Mouse (Mus musculus): ENCODE measurements at regions not wholly inside any gene's neighbourhood (a gene's known extent, or its start where the extent isn't known, plus 50 kb on each side); places are given as distances from the start of the nearest gene placed in this dataset.
"Not testable (repeated sequence)": the region's sequence is repeated elsewhere in the genome, so short reads cannot be mapped to it uniquely, and the experiment has no call there.

- H3K4me3 ChIP-seq: no peak overlapping the region
- peak overlapping the region; percentile 69 for H3K4me2 ChIP-seq (ENCODE audit: low read depth)
- no peak for TF ChIP-seq MAX (IDR thresholded peaks at IDR 0.05; ENCODE audit: low read depth)
- no peak for TF ChIP-seq USF1 (IDR thresholded peaks at IDR 0.05; ENCODE audit: low read depth)
- peak; percentile 62 to 76 (median 66) for TF ChIP-seq MYOD1 (IDR thresholded peaks at IDR 0.05; ENCODE audit: control insufficient read depth in 1 of 3, insufficient read length in 2 of 3, low read depth in 2 of 3)
- TF ChIP-seq POLR2AphosphoS2 (IDR thresholded peaks at IDR 0.05; ENCODE audit: insufficient read length, low read depth): no peak
- no peak for TF ChIP-seq REST (IDR thresholded peaks at IDR 0.05; ENCODE audit: insufficient read depth, insufficient read length)
- no peak for TF ChIP-seq TCF3 (IDR thresholded peaks at IDR 0.05; ENCODE audit: insufficient read length, low read depth)
- TF ChIP-seq CEBPB (IDR thresholded peaks at IDR 0.05; ENCODE audit: insufficient read depth, poor library complexity, severe bottlenecking): peak; percentile 95
- no peak for TF ChIP-seq SRF (IDR thresholded peaks at IDR 0.05; ENCODE audit: control insufficient read depth, insufficient read length, low read depth)
- peak; percentile 16 for TF ChIP-seq POLR2A (IDR thresholded peaks at IDR 0.05; ENCODE audit: insufficient read length, low read depth)
- peak in 2 of 3 experiments; percentile 30 to 53 for TF ChIP-seq MYOG (IDR thresholded peaks at IDR 0.05; ENCODE audit: control insufficient read depth in 1 of 3, insufficient read depth in 1 of 3, insufficient read length in 2 of 3, low read depth in 2 of 3)
- TF ChIP-seq TCF12 (IDR thresholded peaks at IDR 0.05; ENCODE audit: insufficient read depth, poor library complexity, severe bottlenecking): peak; percentile 71
- TF ChIP-seq E2F4 (IDR thresholded peaks at IDR 0.05; ENCODE audit: insufficient read depth): no peak
- H3K27me3 ChIP-seq (ENCODE audit: control insufficient read depth, insufficient read depth, insufficient read length): no peaks in the 10 kb centered on the region
- H3ac ChIP-seq (ENCODE audit: control insufficient read depth, insufficient read length): no peak overlapping the region
- H3K79me2 ChIP-seq (ENCODE audit: control insufficient read depth, insufficient read depth): no peaks in the 10 kb centered on the region
- H3K36me3 ChIP-seq (ENCODE audit: control insufficient read depth, insufficient read depth): no peaks in the 10 kb centered on the region
Measured at GRCm38 (mm10) chr15:3707089-3708078, 124.1 kb upstream of the Ghr start.

GRCm38 (mm10) chr15:3699234-3699814, 116.0 kb upstream of the Ghr start:
- no peaks in the 10 kb centered on the region for H3K27me3 ChIP-seq (ENCODE audit: control insufficient read depth, insufficient read depth, insufficient read length)
- no peaks in the 10 kb centered on the region for H3K79me2 ChIP-seq (ENCODE audit: control insufficient read depth, insufficient read depth)
- no peaks in the 10 kb centered on the region for H3K36me3 ChIP-seq (ENCODE audit: control insufficient read depth, insufficient read depth)
- no peak overlapping the region for H3K4me2 ChIP-seq (ENCODE audit: low read depth)
- H3ac ChIP-seq (ENCODE audit: control insufficient read depth, insufficient read length): no peak overlapping the region
- no peak overlapping the region for H3K4me3 ChIP-seq
- TF ChIP-seq TCF3 (IDR thresholded peaks at IDR 0.05; ENCODE audit: insufficient read length, low read depth) (no peak), MYOD1 (IDR thresholded peaks at IDR 0.05; ENCODE audit: control insufficient read depth in 1 of 3, insufficient read length in 2 of 3, low read depth in 2 of 3) (no peak), E2F4 (IDR thresholded peaks at IDR 0.05; ENCODE audit: insufficient read depth) (no peak), POLR2A (IDR thresholded peaks at IDR 0.05; ENCODE audit: insufficient read length, low read depth) (no peak), REST (IDR thresholded peaks at IDR 0.05; ENCODE audit: insufficient read depth, insufficient read length) (no peak), MAX (IDR thresholded peaks at IDR 0.05; ENCODE audit: low read depth) (no peak), USF1 (IDR thresholded peaks at IDR 0.05; ENCODE audit: low read depth) (no peak), MYOG (IDR thresholded peaks at IDR 0.05; ENCODE audit: control insufficient read depth in 1 of 3, insufficient read depth in 1 of 3, insufficient read length in 2 of 3, low read depth in 2 of 3) (no peak), SRF (IDR thresholded peaks at IDR 0.05; ENCODE audit: control insufficient read depth, insufficient read length, low read depth) (no peak), POLR2AphosphoS2 (IDR thresholded peaks at IDR 0.05; ENCODE audit: insufficient read length, low read depth) (no peak), CEBPB (IDR thresholded peaks at IDR 0.05; ENCODE audit: insufficient read depth, poor library complexity, severe bottlenecking) (no peak), TCF12 (IDR thresholded peaks at IDR 0.05; ENCODE audit: insufficient read depth, poor library complexity, severe bottlenecking) (no peak)

DNA sequence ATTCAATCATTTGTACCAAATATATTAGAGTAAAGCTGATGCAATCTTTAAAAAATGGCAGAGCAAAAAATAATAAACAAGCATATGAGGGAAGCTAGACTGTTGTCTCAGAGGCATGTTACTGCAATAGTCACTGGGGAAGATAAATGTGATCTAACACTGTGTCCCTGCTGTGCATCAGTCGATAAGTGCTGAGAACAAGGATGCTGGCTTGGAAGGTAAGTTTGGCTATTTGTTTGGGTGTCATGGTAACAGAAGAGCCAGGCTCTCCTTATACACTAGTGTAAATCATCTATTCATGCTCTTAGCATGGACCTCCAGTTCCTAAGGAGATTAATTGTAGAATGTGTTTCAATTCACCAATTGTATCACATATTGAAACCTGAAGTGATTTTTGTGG, 102.0 kb upstream of the Ghr start:
- Histone ChIP-seq H3K4me2 (ENCODE audit: low read depth) (no peak overlapping the region), H3K27me3 (ENCODE audit: control insufficient read depth, insufficient read depth, insufficient read length) (no peaks in the 10 kb centered on the region), H3K4me3 (no peak overlapping the region), H3ac (ENCODE audit: control insufficient read depth, insufficient read length) (no peak overlapping the region), H3K36me3 (ENCODE audit: control insufficient read depth, insufficient read depth) (no peaks in the 10 kb centered on the region), H3K79me2 (ENCODE audit: control insufficient read depth, insufficient read depth) (no peaks in the 10 kb centered on the region)
- TF ChIP-seq MYOG (IDR thresholded peaks at IDR 0.05; ENCODE audit: control insufficient read depth in 1 of 3, insufficient read depth in 1 of 3, insufficient read length in 2 of 3, low read depth in 2 of 3) (no peak), TCF3 (IDR thresholded peaks at IDR 0.05; ENCODE audit: insufficient read length, low read depth) (no peak), POLR2AphosphoS2 (IDR thresholded peaks at IDR 0.05; ENCODE audit: insufficient read length, low read depth) (no peak), USF1 (IDR thresholded peaks at IDR 0.05; ENCODE audit: low read depth) (no peak), CEBPB (IDR thresholded peaks at IDR 0.05; ENCODE audit: insufficient read depth, poor library complexity, severe bottlenecking) (no peak), REST (IDR thresholded peaks at IDR 0.05; ENCODE audit: insufficient read depth, insufficient read length) (no peak), E2F4 (IDR thresholded peaks at IDR 0.05; ENCODE audit: insufficient read depth) (no peak), SRF (IDR thresholded peaks at IDR 0.05; ENCODE audit: control insufficient read depth, insufficient read length, low read depth) (no peak), MYOD1 (IDR thresholded peaks at IDR 0.05; ENCODE audit: control insufficient read depth in 1 of 3, insufficient read length in 2 of 3, low read depth in 2 of 3) (no peak), POLR2A (IDR thresholded peaks at IDR 0.05; ENCODE audit: insufficient read length, low read depth) (no peak), MAX (IDR thresholded peaks at IDR 0.05; ENCODE audit: low read depth) (no peak), TCF12 (IDR thresholded peaks at IDR 0.05; ENCODE audit: insufficient read depth, poor library complexity, severe bottlenecking) (no peak)

DNA sequence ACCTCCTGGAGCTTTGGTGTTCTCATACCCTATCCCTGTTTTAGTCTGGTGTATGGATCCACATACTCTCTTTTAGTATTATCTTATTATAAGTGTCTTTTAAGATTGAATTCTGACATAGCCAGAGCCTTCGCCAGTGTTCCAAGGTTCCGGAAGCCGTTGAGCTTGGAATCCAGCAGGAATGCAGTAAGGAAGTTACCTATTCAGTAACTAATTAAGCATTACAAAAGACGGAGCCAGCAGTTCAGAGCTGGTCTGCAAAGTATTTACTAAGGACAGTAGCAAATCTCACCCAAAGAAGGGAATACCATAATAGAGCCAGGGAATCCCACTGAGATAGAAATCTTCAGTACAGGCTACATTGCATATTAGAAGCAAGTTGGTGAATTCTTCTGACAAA, 93.7 kb upstream of the Ghr start:
- not testable (repeated sequence) for H3ac ChIP-seq (ENCODE audit: control insufficient read depth, insufficient read length); H3K4me2 ChIP-seq (ENCODE audit: low read depth); H3K27me3 ChIP-seq (ENCODE audit: control insufficient read depth, insufficient read depth, insufficient read length); H3K79me2 ChIP-seq (ENCODE audit: control insufficient read depth, insufficient read depth); H3K4me3 ChIP-seq; H3K36me3 ChIP-seq (ENCODE audit: control insufficient read depth, insufficient read depth)
